Mouse (Mus musculus): Measurements from ENCODE around the gene Ahdc1. TPM values are rescaled to one million over a fixed set of nuclear protein-coding genes. Genes with fewer than 3 reads are reported as not detected.

Ahdc1 gene
- total and polyA plus RNA-seq, 2 experiments from 2014 or later: 5.2 to 40.5 TPM

- Histone ChIP-seq H3K27me3 (ENCODE audit: control insufficient read depth, insufficient read depth, low read length) (peaks cover 15% of the 10 kb centered on the region), H3K36me3 (replicated peaks; ENCODE audit: control insufficient read depth, insufficient read depth, low read length) (no peaks in the 10 kb centered on the region), H3K4me2 (ENCODE audit: low read depth, low read length) (no peak overlapping the region; the same call in 1 of the 2 replicates)
Observed at GRCm38 (mm10) chr4:132977597-132977996, 33.5 kb upstream of the Ahdc1 start.

GRCm38 (mm10) chr4:132979186-132979585 lies 31.9 kb upstream of the Ahdc1 start:
- Histone ChIP-seq H3K27me3 (ENCODE audit: control insufficient read depth, insufficient read depth, low read length) (peaks cover 9% of the 10 kb centered on the region), H3K9me3 (replicated peaks; ENCODE audit: control insufficient read depth, low read length) (no peaks in the 10 kb centered on the region), H3K4me2 (ENCODE audit: low read depth, low read length) (no peak overlapping the region), H3K9ac (replicated peaks; ENCODE audit: low read depth, low read length) (no peak overlapping the region), H3K27ac (ENCODE audit: low read depth) (no peak overlapping the region), H3K4me3 (ENCODE audit: low read depth, low read length) (no peak overlapping the region), H3K36me3 (replicated peaks; ENCODE audit: control insufficient read depth, insufficient read depth, low read length) (no peaks in the 10 kb centered on the region), H3K4me1 (ENCODE audit: control insufficient read depth, insufficient read depth) (peaks cover 38% of the 10 kb centered on the region)
- 67% methylated on average over 2 of the region's 2 CpGs for WGBS
- TF ChIP-seq EP300 (IDR thresholded peaks at IDR 0.05; ENCODE audit: low read depth) (no peak), CTCF (IDR thresholded peaks at IDR 0.05; ENCODE audit: low read depth) (no peak)
- ATAC-seq (ENCODE audit: insufficient read depth, low read depth) (no peak), DNase-seq (ENCODE audit: low spot score) (no peak)

More at GRCm38 (mm10) chr4:132977597-132977996, 33.5 kb upstream of the Ahdc1 start:
- peak overlapping the region; percentile 43; the same call in 1 of the 2 replicates for H3K27ac ChIP-seq (ENCODE audit: low read depth)
- H3K9me3 ChIP-seq (replicated peaks; ENCODE audit: control insufficient read depth, low read length): no peaks in the 10 kb centered on the region
- peaks cover 32% of the 10 kb centered on the region for H3K4me1 ChIP-seq (ENCODE audit: control insufficient read depth, insufficient read depth)
- no peak overlapping the region for H3K9ac ChIP-seq (replicated peaks; ENCODE audit: low read depth, low read length)
- H3K4me3 ChIP-seq (ENCODE audit: low read depth, low read length): no peak overlapping the region
- ATAC-seq (ENCODE audit: insufficient read depth, low read depth) (no peak), DNase-seq (ENCODE audit: low spot score) (peak; percentile 4)
- TF ChIP-seq EP300 (IDR thresholded peaks at IDR 0.05; ENCODE audit: low read depth): no peak
- TF ChIP-seq CTCF (IDR thresholded peaks at IDR 0.05; ENCODE audit: low read depth): no peak
- 37% methylated on average over 5 of the region's 5 CpGs for WGBS

DNA sequence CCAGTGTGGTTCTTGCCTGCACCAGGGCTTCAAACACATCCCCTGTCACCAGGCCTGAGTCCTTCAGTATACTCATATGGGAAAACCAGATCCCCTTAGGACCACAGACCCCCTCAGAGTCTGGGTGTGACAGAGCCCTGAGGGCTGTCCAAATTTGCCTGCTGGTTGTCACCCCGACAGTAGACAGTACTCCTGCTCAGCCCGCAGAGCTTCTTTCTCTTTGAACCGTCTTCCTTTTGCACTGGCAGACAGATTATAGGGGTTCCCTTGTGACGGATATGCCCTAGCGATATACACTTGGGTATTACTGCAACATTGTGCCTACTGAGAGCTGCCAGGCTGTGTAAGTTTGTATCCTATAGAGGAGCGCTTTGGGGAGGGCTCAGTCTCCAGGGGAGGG lies 29.4 kb upstream of the Ahdc1 start:
- H3K27ac ChIP-seq (ENCODE audit: low read depth): no peak overlapping the region
- no peaks in the 10 kb centered on the region for H3K27me3 ChIP-seq (ENCODE audit: control insufficient read depth, insufficient read depth, low read length)
- DNase-seq (ENCODE audit: low spot score): peak; percentile 2
- H3K4me2 ChIP-seq (ENCODE audit: low read depth, low read length): no peak overlapping the region
- TF ChIP-seq CTCF (IDR thresholded peaks at IDR 0.05; ENCODE audit: low read depth): no peak
- no peak for TF ChIP-seq EP300 (IDR thresholded peaks at IDR 0.05; ENCODE audit: low read depth)
- H3K9me3 ChIP-seq (replicated peaks; ENCODE audit: control insufficient read depth, low read length): no peaks in the 10 kb centered on the region
- 78% methylated on average over 6 of the region's 6 CpGs for WGBS
- no peak overlapping the region for H3K4me3 ChIP-seq (ENCODE audit: low read depth, low read length)
- ATAC-seq (ENCODE audit: insufficient read depth, low read depth): no peak
- H3K9ac ChIP-seq (replicated peaks; ENCODE audit: low read depth, low read length): no peak overlapping the region
- H3K4me1 ChIP-seq (ENCODE audit: control insufficient read depth, insufficient read depth): peaks cover 28% of the 10 kb centered on the region
- no peaks in the 10 kb centered on the region for H3K36me3 ChIP-seq (replicated peaks; ENCODE audit: control insufficient read depth, insufficient read depth, low read length)

DNA sequence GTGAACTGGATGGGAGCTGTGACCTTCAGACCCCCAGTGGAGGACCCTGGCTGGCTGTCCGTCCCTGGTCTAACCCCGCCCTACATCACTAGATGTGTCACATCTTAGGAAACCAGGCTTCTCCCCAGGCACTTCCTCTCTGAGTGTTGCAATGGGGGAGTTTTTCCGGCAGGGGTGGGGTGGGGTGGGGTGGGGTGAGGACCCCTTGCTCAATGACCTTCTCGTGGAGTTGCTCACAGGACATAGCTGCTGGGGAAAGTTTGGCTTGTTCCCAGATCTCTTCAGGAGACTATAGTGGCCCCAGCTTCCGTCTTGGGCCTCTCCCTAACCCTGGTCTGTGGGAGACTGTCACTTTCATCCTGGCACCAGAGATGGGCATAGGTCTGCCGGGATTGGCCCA lies 28.1 kb upstream of the Ahdc1 start:
- Histone ChIP-seq H3K4me2 (ENCODE audit: low read depth, low read length) (no peak overlapping the region), H3K4me3 (ENCODE audit: low read depth, low read length) (no peak overlapping the region), H3K4me1 (ENCODE audit: control insufficient read depth, insufficient read depth) (peaks cover 20% of the 10 kb centered on the region; the same call in 1 of the 2 replicates), H3K9me3 (replicated peaks; ENCODE audit: control insufficient read depth, low read length) (no peaks in the 10 kb centered on the region), H3K9ac (replicated peaks; ENCODE audit: low read depth, low read length) (no peak overlapping the region), H3K27ac (ENCODE audit: low read depth) (peak overlapping the region; percentile 39), H3K27me3 (ENCODE audit: control insufficient read depth, insufficient read depth, low read length) (no peaks in the 10 kb centered on the region), H3K36me3 (replicated peaks; ENCODE audit: control insufficient read depth, insufficient read depth, low read length) (no peaks in the 10 kb centered on the region)
- DNase-seq (ENCODE audit: low spot score) (no peak), ATAC-seq (ENCODE audit: insufficient read depth, low read depth) (peak; percentile 62)
- TF ChIP-seq EP300 (IDR thresholded peaks at IDR 0.05; ENCODE audit: low read depth) (0 out of 2 replicates have a peak, but pooled peaks have one; percentile 44), CTCF (IDR thresholded peaks at IDR 0.05; ENCODE audit: low read depth) (no peak)
- WGBS: 46% methylated on average over 6 of the region's 6 CpGs

GRCm38 (mm10) chr4:132983664-132984512 lies 27.2 kb upstream of the Ahdc1 start:
- WGBS: 56% methylated on average over 7 of the region's 7 CpGs
- Histone ChIP-seq H3K36me3 (replicated peaks; ENCODE audit: control insufficient read depth, insufficient read depth, low read length) (no peaks in the 10 kb centered on the region), H3K27me3 (ENCODE audit: control insufficient read depth, insufficient read depth, low read length) (no peaks in the 10 kb centered on the region), H3K4me2 (ENCODE audit: low read depth, low read length) (no peak overlapping the region), H3K9me3 (replicated peaks; ENCODE audit: control insufficient read depth, low read length) (no peaks in the 10 kb centered on the region), H3K9ac (replicated peaks; ENCODE audit: low read depth, low read length) (no peak overlapping the region; the same call in 1 of the 2 replicates), H3K27ac (ENCODE audit: low read depth) (peak overlapping the region; percentile 55), H3K4me3 (ENCODE audit: low read depth, low read length) (no peak overlapping the region), H3K4me1 (ENCODE audit: control insufficient read depth, insufficient read depth) (peaks cover 20% of the 10 kb centered on the region; the same call in 1 of the 2 replicates)
- 0 out of 2 replicates have a peak, but pooled peaks have one; percentile 18 for ATAC-seq (ENCODE audit: insufficient read depth, low read depth)
- TF ChIP-seq CTCF (IDR thresholded peaks at IDR 0.05; ENCODE audit: low read depth) (no peak), EP300 (IDR thresholded peaks at IDR 0.05; ENCODE audit: low read depth) (no peak)
- DNase-seq (ENCODE audit: low spot score): peak; percentile 65

Measured in heart, postnatal 0 days (tissue).